Mouse (Mus musculus) brain, embryonic 14.5 days (tissue): Measurements from ENCODE around the gene Zfp663.

Source experiments
- CTCF ChIP-seq: fragments of 200-500 bp; IDR thresholded peaks from 2 replicates; pipeline ENCODE4 v1.5.1; 2012; ENCODE audit warnings: inconsistent platforms, mild to moderate bottlenecking, moderate library complexity, borderline replicate concordance; ENCODE audit not compliant: insufficient read depth, insufficient read length; ENCODE audit errors: extremely low read depth
- POLR2A ChIP-seq: fragments of 200-500 bp; IDR thresholded peaks from 2 replicates; pipeline ENCODE4 v1.6.1; 2012; ENCODE audit warnings: mild to moderate bottlenecking, inconsistent platforms, borderline replicate concordance; ENCODE audit not compliant: poor library complexity, insufficient read depth, insufficient read length, severe bottlenecking; ENCODE audit errors: extremely low read depth

- TF ChIP-seq POLR2A (no peak), CTCF (no peak)
These were observed 44.6 kb downstream of the Zfp663 start for GRCm38 (mm10) chr2:165323928-165324327.
